Mouse (Mus musculus): ENCODE measurements around the gene Adrm1.
"Not testable (repeated sequence)": the region's sequence is repeated elsewhere in the genome, so short reads cannot be mapped to it uniquely, and the experiment has no call there.

Gene Adrm1

GRCm38 (mm10) chr2:180170806-180171521, at the start of gene Adrm1:
Adrm1 (plus strand) TSS chr2:180171485.
- DNase-seq: peak; percentile 99

GRCm38 (mm10) chr2:180124192-180124591, 47.1 kb upstream of the Adrm1 start:
- DNase-seq: no peak

GRCm38 (mm10) chr2:180126195-180126594, 45.1 kb upstream of the Adrm1 start:
- DNase-seq: no peak

DNA sequence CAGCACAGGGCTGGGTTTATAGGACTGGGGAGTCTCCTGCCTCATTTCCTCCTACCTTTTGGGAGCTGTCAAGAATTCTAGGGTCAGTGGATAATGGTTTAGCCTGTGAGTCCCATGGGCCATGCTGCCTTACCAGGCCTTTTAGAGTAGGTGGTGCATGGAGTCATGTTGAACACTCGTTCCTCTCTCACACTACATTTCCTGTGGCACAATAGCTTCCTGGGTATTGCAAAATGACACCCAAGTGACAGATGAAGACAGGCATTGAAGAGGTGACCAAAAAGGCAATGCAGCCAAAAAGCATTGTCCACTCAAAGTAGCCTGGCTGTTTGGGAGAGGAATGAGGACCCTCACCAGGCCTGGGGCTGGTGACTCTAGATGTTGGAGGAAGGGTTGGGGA, 43.6 kb upstream of the Adrm1 start:
- DNase-seq: no peak

- DNase-seq: no peak
These were observed 38.1 kb upstream of the Adrm1 start for GRCm38 (mm10) chr2:180133231-180133630.

DNA sequence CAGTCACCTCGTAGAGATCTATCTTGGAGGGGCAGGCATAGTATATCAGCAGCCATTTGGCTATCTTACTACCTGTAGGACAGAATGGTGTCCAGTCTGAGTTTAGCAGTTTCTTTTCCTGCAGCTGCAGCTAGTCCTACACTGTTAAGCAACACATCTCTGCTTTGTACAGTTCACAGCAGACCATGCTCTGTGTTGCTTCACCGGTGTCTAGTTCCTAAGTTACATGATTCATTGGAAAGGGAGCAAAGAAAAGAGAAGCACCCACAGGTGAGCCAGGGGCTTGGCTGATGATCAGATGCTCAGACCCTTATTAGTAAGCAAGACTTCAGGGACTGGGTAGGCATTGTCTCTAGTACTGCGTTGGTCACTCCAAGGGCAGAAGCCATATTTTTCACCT, 37.4 kb upstream of the Adrm1 start:
- DNase-seq: no peak

DNA sequence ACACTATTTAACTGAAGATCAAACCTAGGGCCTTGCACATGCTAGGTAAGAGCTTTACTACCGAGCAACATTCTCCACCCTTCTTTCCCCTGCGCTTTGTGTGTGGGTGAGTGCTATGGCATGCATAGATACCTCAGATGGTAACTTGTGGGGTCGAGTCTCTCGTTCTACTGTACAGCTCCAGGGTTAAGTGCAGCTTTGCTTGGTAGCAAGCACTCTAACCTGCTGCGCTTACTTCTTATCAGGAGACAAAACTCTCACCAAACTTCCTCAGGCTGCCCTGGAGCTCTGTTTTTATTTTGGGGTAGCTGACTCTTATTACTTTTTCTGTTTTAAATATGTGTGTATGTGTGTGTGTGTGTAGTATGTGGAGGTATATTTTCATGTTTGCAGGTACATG, 35.9 kb upstream of the Adrm1 start:
- DNase-seq: no peak

DNA sequence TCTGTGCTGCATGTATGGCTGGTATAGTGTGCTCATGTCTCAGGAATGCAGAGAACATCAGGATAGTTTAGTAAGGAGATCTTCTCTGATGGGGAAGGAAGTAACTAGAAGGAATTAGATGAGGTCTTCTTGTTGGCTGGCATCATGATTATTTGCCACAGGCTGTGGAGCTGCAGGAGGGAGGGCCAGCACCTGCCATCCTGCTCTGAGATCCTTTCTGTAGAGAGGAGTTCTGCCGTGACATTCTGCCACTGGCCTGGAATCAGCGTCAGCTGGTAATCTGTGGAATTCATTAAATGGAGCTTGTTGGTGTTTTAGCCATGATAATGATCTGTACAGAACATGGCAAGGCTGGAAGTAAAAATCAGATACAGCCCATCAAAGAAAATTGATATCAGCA, 25.2 kb upstream of the Adrm1 start:
- DNase-seq: no peak

DNA sequence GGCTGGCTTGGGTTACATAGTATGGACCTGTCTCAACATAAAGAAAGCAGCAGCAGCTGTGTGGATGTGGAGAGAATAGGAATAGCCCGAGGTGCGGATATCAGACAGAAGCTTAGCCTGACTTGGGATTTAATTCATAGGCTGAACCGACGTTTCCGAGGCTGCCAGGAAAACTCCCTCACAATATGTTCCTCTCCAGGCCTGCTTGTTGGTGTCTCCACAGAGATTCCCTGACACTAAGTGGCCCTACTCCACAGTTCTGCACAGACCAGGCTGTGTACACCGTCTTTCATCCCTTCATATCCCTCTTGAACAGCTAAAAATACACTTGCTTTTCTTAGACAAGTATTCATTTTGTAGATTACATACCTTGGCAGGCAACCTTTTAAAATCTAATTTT, 23.9 kb upstream of the Adrm1 start:
- no peak for DNase-seq

GRCm38 (mm10) chr2:180148551-180148950, 22.7 kb upstream of the Adrm1 start:
- no peak for DNase-seq

- no peak for DNase-seq
These were observed 16.5 kb upstream of the Adrm1 start for GRCm38 (mm10) chr2:180154796-180155195.

DNA sequence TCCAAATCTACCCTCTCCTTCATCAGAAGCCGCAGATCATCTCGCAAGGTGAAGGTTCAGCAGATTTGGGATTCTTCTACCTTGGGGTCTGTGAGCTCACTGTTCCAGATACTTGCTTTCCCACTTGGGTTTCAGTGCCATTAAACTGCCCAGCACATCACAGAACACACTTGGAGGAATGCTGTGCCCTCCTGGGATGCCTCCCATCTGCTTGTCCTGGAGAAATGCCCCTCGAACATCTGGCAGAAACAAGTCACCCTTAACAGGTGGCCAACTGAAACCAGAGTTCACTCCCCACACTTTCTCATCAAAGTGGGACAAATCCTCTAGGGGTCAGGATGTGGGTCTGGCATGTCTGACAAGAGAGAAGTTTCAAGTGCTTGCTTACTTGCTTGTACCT, 12.7 kb upstream of the Adrm1 start:
- no peak for DNase-seq

DNA sequence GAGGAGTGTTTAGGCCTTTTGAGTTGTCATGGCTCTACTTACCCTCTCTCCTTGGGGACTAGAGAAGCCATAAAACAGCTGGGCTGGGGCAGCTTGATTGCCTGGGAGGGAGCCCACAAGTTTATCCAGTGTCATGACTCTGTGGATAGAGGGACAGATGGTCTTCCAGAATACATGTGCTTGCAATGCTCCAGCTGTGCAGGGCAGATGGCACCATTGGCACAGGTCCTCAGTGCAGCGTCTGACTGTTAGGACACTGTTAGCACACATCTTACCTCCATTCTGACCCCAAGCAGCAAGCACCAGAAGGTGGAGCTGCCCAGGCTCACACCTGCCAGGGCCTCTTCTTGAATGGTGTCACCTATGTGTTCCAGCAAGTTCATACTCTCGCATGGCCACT, 5.4 kb upstream of the Adrm1 start:
- DNase-seq: no peak

GRCm38 (mm10) chr2:180166869-180167268, 4.4 kb upstream of the Adrm1 start:
- DNase-seq: no peak

DNA sequence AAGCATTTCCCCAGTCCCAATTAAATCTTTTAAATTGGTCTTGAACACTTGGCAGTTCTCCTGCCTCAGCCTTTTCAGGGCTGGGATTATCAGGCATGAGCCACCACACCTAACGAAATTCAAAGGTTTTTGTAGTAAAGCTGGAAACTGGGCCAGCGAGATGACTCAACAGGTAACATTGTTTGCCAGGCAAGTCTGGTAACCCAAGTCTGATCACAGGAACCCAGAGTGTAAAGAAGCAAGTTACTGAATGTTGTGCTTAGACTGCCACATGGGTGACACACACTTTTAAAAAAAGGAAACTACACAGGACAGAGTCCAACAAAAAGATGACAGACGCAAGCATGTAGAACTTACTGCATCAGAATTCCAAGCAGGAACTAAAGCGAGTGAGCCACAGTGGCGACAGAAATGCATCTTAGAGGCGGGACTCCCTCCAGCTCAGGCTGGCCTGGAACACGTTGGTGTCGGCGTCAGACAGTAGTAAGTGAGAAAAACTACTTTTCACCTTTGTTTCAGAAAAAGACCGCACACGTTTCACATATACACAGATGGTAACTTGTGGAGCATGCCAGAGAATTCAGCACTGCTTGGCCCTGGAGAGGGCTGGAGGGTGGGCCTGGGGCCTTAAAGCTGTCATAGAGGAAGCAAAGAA, 1.0 kb upstream of the Adrm1 start:
- no peak for DNase-seq

- DNase-seq: no peak
These were observed 311 bp downstream of the Adrm1 start for GRCm38 (mm10) chr2:180171522-180172070.

GRCm38 (mm10) chr2:180172152-180172551, 867 bp downstream of the Adrm1 start:
- no peak for DNase-seq

GRCm38 (mm10) chr2:180173163-180173562, 1.9 kb downstream of the Adrm1 start:
- DNase-seq: no peak

DNA sequence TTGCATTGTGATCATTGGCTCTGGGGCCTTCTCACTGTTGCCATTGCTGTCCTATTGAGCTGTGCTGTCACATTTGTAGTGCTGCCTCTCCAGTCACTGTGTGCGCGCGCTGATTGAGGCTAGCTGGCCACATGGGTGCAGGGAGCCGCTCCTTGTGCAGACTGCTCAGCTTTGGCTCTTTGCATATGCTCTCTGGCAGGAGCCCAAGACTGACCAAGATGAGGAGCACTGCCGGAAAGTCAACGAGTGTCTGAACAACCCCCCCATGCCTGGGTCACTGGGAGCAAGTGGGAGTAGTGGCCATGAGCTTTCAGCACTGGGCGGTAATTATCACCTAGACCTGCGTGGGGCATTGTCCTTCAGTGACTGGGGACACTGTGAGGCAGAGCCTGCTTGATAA, 2.4 kb downstream of the Adrm1 start:
- not testable (repeated sequence) for DNase-seq

- no peak for DNase-seq
These were observed 2.8 kb downstream of the Adrm1 start for GRCm38 (mm10) chr2:180174121-180174520.

DNA sequence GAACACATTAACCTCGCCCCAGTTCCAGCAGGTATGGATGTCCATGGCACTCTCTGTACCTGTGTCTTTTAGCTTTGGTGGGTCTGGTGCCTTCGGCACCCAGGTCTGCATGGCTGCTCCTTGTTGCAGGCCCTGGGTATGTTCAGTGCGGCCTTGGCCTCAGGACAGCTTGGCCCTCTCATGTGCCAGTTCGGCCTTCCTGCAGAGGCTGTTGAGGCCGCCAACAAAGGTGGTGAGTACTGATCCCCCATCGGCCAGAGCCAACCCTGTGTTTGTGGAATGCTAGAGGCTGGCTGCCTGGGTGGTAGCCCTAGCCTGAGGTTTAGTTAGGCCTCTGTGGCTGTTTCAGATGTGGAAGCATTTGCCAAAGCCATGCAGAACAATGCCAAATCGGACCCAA, 4.4 kb downstream of the Adrm1 start:
- no peak for DNase-seq

- no peak for DNase-seq
These were observed 10.3 kb downstream of the Adrm1 start for GRCm38 (mm10) chr2:180181542-180181941.

GRCm38 (mm10) chr2:180184011-180184751, 12.9 kb downstream of the Adrm1 start:
- no peak for DNase-seq

DNA sequence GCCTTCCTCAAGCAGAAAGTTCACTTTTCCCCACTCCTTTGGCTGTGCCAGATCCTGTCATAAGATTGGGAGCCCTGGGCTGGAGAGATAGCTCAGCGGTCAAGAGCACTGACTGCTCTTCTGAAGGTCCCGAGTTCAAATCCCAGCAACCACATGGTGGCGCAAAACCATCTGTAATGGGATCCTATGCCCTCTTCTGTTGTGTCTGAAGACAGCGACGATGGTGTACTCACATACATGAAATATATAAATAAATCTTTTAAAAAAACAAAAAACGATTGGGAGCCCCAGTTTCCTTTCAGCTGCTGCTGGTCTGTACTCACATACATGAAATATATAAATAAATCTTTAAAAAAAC, 13.4 kb downstream of the Adrm1 start:
- no peak for DNase-seq
